Mouse (Mus musculus): ENCODE data around the gene Gm44579. TPM values are rescaled to one million over a fixed set of nuclear protein-coding genes. Genes with fewer than 3 reads are reported as not detected.

Gm44579 gene
- polyA plus RNA-seq, 1 experiment from 2014 or later = not detected

DNA sequence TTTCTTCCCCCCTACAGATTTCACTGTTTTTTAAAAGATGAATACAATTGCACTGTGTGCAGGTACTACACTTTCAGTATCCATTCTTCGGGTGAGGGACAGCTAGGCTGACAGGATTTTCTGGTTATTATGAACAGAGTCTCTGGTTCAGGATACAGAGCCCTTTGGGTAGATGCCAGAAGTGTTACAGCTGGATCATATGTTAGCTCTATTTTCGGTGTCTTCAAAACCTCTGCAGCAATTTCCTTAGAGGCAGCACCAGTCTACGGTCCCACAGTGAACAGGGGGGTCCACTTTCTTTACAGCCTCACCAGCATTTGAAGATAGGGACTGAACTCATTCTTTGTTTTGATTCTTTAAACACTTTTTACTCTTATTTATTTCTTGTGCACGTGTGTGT lies 36.3 kb downstream of the Gm44579 start:
- peaks cover 9% of the 10 kb centered on the region for H3K4me1 ChIP-seq
- ATAC-seq (replicated peaks) = no peak

DNA sequence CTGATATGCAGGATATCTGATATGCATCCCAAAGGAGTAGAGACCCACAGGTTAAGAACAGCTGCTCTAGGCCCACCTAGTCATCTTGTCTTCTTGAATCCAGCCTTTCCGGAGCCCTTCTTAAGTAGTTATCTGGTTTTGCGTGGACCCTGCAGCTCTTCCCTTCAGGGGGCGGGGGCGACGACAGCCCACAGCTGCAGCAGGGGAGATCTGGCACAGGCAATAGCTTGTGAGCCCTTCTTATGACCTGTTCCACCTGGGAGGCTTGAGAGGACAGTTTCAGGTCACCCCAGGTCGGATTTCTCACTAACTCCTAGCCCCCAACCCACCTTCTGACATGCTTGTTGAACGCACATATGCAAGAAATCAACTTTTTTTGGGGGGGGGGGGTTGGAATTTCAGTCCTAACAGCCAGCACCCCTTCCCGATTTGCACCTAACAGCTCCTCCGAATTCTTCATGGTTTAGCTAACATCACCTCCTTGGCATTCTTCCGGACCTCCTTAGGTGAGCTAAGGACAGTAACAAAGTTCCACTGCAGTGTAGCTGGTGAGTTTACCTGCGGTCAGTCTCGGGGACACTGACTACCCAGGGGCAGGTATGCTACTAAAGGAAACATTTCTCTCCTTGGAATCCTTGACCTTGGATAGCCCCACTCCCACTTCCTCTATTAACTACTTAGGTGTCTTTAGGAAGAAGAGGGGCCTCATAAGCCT lies 38.8 kb downstream of the Gm44579 start:
- H3K27ac ChIP-seq (replicated peaks) = no peak overlapping the region
- no peaks in the 10 kb centered on the region for H3K9me3 ChIP-seq
- H3K4me3 ChIP-seq = no peak overlapping the region
- H3K27me3 ChIP-seq = no peaks in the 10 kb centered on the region
- peaks cover 9% of the 10 kb centered on the region for H3K4me1 ChIP-seq
- no peaks in the 10 kb centered on the region for H3K36me3 ChIP-seq
- 74% methylated on average over 12 of the region's 12 CpGs for WGBS
- 0 out of 2 replicates have a peak, but pooled peaks have one; percentile 6 for ATAC-seq (replicated peaks)
- no peak overlapping the region for H3K4me2 ChIP-seq (replicated peaks)
- H3K9ac ChIP-seq (replicated peaks) = no peak overlapping the region

More for the DNA sequence above, 36.3 kb downstream of the Gm44579 start:
- WGBS = 82% methylated on average over 4 of the region's 4 CpGs
- H3K4me2 ChIP-seq (replicated peaks) = no peak overlapping the region
- no peak overlapping the region for H3K9ac ChIP-seq (replicated peaks)
- H3K36me3 ChIP-seq = no peaks in the 10 kb centered on the region
- no peaks in the 10 kb centered on the region for H3K27me3 ChIP-seq
- H3K4me3 ChIP-seq = no peak overlapping the region
- H3K9me3 ChIP-seq = no peaks in the 10 kb centered on the region
- H3K27ac ChIP-seq (replicated peaks) = no peak overlapping the region

DNA sequence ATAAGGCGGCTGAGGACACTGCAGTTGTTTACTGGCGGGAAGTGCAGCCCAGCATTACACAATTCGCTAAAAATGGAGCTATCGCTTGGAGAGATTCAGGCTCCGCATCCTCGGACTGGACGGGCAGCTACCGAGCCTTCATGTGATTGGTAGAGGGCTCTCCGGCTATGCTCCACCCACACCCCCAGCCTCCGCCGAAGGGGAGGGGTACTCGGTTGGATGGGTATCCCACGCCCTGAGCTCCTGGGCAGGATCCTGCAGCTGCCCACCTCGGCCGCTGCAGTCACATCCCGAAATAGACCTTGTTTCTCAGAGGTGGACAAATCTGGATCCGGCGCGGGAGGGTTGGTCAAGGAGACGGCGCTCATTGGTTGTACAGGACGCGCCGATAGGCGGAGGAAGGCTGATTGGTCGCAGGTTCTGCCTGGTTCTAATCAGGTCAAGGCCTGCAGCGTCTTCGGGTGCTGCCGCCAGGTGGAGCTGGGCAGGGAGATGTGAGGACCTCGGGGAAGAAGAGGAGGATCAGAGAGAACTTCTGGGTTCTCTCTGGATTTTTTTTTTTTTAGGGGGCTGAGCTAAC lies 39.6 kb downstream of the Gm44579 start:
- H3K4me3 ChIP-seq = peak overlapping the region; percentile 60

DNA sequence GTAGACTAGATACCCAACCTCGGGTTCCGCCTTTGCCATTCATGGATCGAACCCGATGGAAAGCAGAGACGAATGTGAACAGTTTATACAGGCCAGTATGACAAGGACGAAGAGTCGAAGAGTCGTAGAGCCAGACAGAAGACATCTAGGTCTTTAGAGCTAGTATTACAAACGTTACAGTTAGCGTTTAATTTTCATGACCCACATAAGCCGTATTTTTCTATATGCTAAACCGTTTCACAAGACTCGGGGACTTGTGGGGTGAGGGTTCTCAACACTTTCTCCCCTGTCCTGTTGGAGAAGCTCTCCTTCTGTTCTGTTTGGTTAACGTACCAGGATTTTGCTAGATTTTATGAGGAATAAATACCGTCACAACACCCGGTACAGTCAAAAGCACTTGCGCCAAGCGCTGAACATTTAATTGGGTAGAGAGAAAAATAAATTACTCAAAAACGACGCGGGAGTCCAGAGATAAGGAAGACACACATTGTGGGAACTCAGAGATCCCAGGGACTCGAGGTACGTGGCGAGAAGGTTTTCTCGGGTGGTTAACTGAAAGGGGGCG lies 40.1 kb downstream of the Gm44579 start:
- peak overlapping the region; percentile 51 for H3K9ac ChIP-seq (replicated peaks)
- H3K27me3 ChIP-seq = no peaks in the 10 kb centered on the region
- peak; percentile 16; the same call in 1 of the 2 replicates for ATAC-seq (replicated peaks)
- peak overlapping the region; percentile 53 for H3K4me2 ChIP-seq (replicated peaks)
- peaks cover 9% of the 10 kb centered on the region for H3K4me1 ChIP-seq
- H3K27ac ChIP-seq (replicated peaks) = peak overlapping the region; percentile 68; the same call in 1 of the 2 replicates
- 2% methylated on average over 26 of the region's 26 CpGs for WGBS
- H3K4me3 ChIP-seq = peak overlapping the region; percentile 60
- H3K36me3 ChIP-seq = no peaks in the 10 kb centered on the region
- H3K9me3 ChIP-seq = no peaks in the 10 kb centered on the region

More for the DNA sequence above, 39.6 kb downstream of the Gm44579 start:
- Histone ChIP-seq H3K36me3 (no peaks in the 10 kb centered on the region), H3K4me1 (peaks cover 9% of the 10 kb centered on the region), H3K4me2 (replicated peaks) (peak overlapping the region; percentile 53), H3K9me3 (no peaks in the 10 kb centered on the region), H3K27me3 (no peaks in the 10 kb centered on the region), H3K27ac (replicated peaks) (peak overlapping the region; percentile 68), H3K9ac (replicated peaks) (peak overlapping the region; percentile 51)
- peak; percentile 98 for ATAC-seq (replicated peaks)
- under 1% methylated on average over 30 of the region's 30 CpGs for WGBS

- no peak for ATAC-seq (replicated peaks)
- peaks cover 16% of the 10 kb centered on the region for H3K4me1 ChIP-seq
- peaks cover under 1% of the 10 kb centered on the region; the same call in 1 of the 2 replicates for H3K27me3 ChIP-seq
- no peak overlapping the region for H3K4me2 ChIP-seq (replicated peaks)
- no peaks in the 10 kb centered on the region for H3K36me3 ChIP-seq
- no peak overlapping the region for H3K9ac ChIP-seq (replicated peaks)
- H3K27ac ChIP-seq (replicated peaks) = no peak overlapping the region
- no peak overlapping the region for H3K4me3 ChIP-seq
- no peaks in the 10 kb centered on the region for H3K9me3 ChIP-seq
- 73% methylated on average over 3 of the region's 3 CpGs for WGBS
These were observed 43.5 kb downstream of the Gm44579 start for GRCm38 (mm10) chr15:98177320-98177719.

DNA sequence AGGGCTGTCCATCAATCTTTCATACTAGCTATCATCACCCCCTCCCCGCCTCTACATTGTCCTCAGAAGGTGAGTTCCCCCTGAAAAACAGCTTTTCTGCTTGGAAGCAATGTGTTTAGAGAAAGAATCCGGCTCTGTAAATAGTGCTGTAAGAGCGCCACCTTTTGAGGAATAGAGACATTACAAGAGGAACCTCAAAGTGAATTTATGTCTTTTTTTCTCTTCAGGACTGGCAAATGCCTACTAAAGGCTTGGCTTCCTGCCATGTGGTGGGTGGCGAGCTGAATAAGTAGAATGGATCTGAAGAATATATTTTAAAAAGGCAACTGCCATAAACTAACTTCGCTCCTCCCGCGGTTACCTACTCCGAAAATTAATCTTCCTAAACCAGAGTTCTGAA lies 47.0 kb downstream of the Gm44579 start:
- no peak overlapping the region for H3K4me2 ChIP-seq (replicated peaks)
- H3K4me3 ChIP-seq = no peak overlapping the region
- H3K27ac ChIP-seq (replicated peaks) = no peak overlapping the region
- peaks cover 20% of the 10 kb centered on the region for H3K4me1 ChIP-seq
- H3K27me3 ChIP-seq = peaks cover 15% of the 10 kb centered on the region; the same call in 1 of the 2 replicates
- no peaks in the 10 kb centered on the region for H3K9me3 ChIP-seq
- H3K36me3 ChIP-seq = no peaks in the 10 kb centered on the region
- 22% methylated on average over 8 of the region's 8 CpGs for WGBS
- ATAC-seq (replicated peaks) = no peak
- no peak overlapping the region for H3K9ac ChIP-seq (replicated peaks)

GRCm38 (mm10) chr15:98172113-98172512 lies 48.7 kb downstream of the Gm44579 start:
- 66% methylated on average over 5 of the region's 5 CpGs for WGBS
- no peak for ATAC-seq (replicated peaks)
- no peak overlapping the region for H3K9ac ChIP-seq (replicated peaks)

DNA sequence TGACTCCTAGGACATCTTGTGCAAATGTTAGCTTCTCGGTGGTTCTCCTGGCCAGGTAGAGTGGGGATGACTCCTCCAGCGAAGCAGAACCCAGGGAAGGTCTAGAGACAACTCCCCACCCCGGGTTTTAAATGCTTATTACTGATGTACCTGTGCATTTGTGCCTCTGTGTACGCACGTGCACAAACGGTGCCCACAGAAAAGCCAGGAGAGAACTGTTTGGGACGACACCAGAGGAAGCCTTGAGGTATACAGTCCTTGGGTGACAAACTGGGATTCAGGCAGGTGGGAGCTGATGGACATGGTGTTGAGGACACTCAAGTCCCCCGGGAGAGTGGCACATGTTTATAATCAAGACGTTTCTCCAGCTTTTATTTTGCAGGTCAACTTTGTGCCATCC lies 49.9 kb downstream of the Gm44579 start:
- no peak for ATAC-seq (replicated peaks)
- Histone ChIP-seq H3K36me3 (no peaks in the 10 kb centered on the region), H3K4me2 (replicated peaks) (0 out of 2 replicates have a peak overlapping the region, but pooled peaks have one; percentile 86), H3K9ac (replicated peaks) (no peak overlapping the region), H3K27ac (replicated peaks) (no peak overlapping the region), H3K9me3 (no peaks in the 10 kb centered on the region), H3K27me3 (peaks cover 25% of the 10 kb centered on the region; the same call in 1 of the 2 replicates), H3K4me1 (peaks cover 37% of the 10 kb centered on the region), H3K4me3 (no peak overlapping the region)
- 67% methylated on average over 9 of the region's 9 CpGs for WGBS

More at GRCm38 (mm10) chr15:98172113-98172512, 48.7 kb downstream of the Gm44579 start:
- Histone ChIP-seq H3K4me3 (no peak overlapping the region), H3K9me3 (no peaks in the 10 kb centered on the region), H3K4me1 (peaks cover 31% of the 10 kb centered on the region), H3K27ac (replicated peaks) (no peak overlapping the region), H3K4me2 (replicated peaks) (no peak overlapping the region), H3K27me3 (peaks cover 25% of the 10 kb centered on the region; the same call in 1 of the 2 replicates), H3K36me3 (no peaks in the 10 kb centered on the region)

DNA sequence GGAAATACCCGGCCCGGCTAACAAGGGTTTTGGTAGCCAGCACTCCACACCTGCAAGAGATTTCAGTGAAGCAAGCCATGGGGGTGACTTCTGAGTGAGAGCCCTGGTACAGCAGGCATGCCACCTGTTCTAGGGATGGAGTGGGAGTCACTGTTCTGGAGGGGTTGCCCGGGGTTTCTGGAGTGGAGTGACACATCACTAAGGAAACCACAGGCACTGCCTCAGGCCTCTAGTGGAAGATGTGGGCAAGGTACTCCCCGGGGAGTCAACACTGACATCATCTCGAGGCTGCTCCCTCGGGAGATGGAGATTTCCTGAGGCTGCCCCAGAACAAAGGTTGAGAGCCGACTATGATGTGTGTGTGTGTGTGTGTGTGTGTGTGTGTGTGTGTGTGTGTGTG lies 50.4 kb downstream of the Gm44579 start:
- WGBS = 31% methylated on average over 7 of the region's 7 CpGs
- H3K27ac ChIP-seq (replicated peaks) = no peak overlapping the region

GRCm38 (mm10) chr15:98168622-98169004 lies 52.2 kb downstream of the Gm44579 start:
- Histone ChIP-seq H3K9me3 (no peaks in the 10 kb centered on the region), H3K36me3 (no peaks in the 10 kb centered on the region), H3K9ac (replicated peaks) (peak overlapping the region; percentile 82), H3K4me2 (replicated peaks) (peak overlapping the region; percentile 86), H3K4me3 (peak overlapping the region; percentile 68), H3K4me1 (peaks cover 32% of the 10 kb centered on the region), H3K27ac (replicated peaks) (no peak overlapping the region), H3K27me3 (peaks cover 25% of the 10 kb centered on the region; the same call in 1 of the 2 replicates)
- 4% methylated on average over 19 of the region's 19 CpGs for WGBS
- ATAC-seq (replicated peaks) = no peak

More for the DNA sequence above, 50.4 kb downstream of the Gm44579 start:
- Histone ChIP-seq H3K27me3 (peaks cover 25% of the 10 kb centered on the region; the same call in 1 of the 2 replicates), H3K9me3 (no peaks in the 10 kb centered on the region), H3K4me2 (replicated peaks) (peak overlapping the region; percentile 86), H3K4me1 (peaks cover 37% of the 10 kb centered on the region), H3K9ac (replicated peaks) (0 out of 2 replicates have a peak overlapping the region, but pooled peaks have one; percentile 4), H3K36me3 (no peaks in the 10 kb centered on the region), H3K4me3 (peak overlapping the region; percentile 68)
- no peak for ATAC-seq (replicated peaks)

DNA sequence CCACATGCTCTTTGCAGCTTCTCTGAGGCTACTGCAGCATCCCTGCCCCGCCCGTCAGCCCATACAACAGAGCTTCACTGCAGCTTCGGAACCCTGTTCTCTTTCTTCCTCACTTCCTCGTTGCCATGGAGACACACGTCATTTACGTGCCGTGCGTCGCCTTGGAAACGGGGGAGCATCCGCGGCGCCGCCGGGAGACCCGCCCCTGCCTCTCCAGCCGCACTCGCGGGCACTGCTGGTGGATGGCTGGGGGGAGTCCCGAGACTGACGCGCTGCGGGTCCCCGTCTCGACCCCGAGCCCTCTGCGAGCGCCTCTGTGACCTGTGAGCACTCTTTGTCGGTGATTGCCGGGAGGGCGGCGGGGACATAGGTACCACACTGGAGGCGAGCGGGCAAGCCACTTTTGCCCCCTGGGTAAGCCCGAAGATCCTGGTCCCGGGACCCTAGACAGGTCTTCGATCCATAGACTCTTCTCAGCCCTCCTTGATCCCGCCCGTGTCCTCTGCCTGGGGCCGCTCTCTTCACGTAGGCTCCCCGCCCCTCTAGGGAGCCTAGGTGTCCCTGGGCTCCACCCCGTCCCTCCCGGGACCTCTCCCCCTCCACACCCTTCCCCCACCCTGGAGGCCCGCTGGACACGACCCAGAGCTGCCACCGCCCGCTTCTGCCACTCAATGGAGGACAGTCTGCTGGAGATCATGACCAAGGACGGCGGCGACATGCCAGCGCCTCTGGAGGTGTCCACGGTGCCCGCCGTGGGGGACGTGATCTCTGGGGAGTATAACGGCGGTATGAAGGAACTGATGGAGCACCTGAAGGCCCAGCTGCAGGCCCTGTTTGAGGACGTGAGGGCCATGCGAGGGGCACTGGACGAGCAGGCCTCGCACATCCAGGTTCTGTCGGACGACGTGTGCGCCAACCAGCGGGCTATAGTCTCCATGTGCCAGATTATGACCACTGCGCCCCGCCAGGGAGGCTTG lies 52.8 kb downstream of the Gm44579 start:
- Histone ChIP-seq H3K9ac (replicated peaks) (peak overlapping the region; percentile 82), H3K27me3 (peaks cover 25% of the 10 kb centered on the region; the same call in 1 of the 2 replicates), H3K4me3 (peak overlapping the region; percentile 68), H3K4me1 (peaks cover 30% of the 10 kb centered on the region), H3K4me2 (replicated peaks) (peak overlapping the region; percentile 86), H3K36me3 (no peaks in the 10 kb centered on the region), H3K27ac (replicated peaks) (peak overlapping the region; percentile 97), H3K9me3 (no peaks in the 10 kb centered on the region)
- peak; percentile 97 for ATAC-seq (replicated peaks)
- WGBS = under 1% methylated on average over 69 of the region's 69 CpGs

All from forebrain, embryonic 15.5 days (tissue).